Mouse (Mus musculus) embryonic facial prominence, embryonic 11.5 days (tissue): ENCODE results near the gene Otop2. TPM values are rescaled to one million over a fixed set of nuclear protein-coding genes. Genes with fewer than 3 reads are reported as not detected.

Experiments
- ATAC-seq: fragments of 200-750 bp; cut with Nextera tagmentation; replicated peaks from 2 replicates; pipeline ENCODE4 v1.8.0; 2017; ENCODE audit warnings: low read depth; ENCODE audit not compliant: insufficient number of reproducible peaks, low FRiP score, low TSS enrichment
- DNase-seq: peaks from one replicate; pipeline ENCODE4 v3.0.0-alpha.2; 2015; ENCODE audit warnings: low spot score
- H3K27ac ChIP-seq: fragments of 300-500 bp; sonication (generic); replicated peaks from 2 replicates; pipeline ENCODE4 v1.5.1; 2014; ENCODE audit warnings: mild to moderate bottlenecking, low read depth, low read length, control low read depth
- H3K27me3 ChIP-seq: fragments of 300-500 bp; sonication (generic); 2 replicates; pipeline ENCODE4 v1.6.1; 2014; ENCODE audit warnings: mild to moderate bottlenecking, low read length, moderate library complexity, mixed read lengths; ENCODE audit not compliant: control insufficient read depth, insufficient read depth
- H3K36me3 ChIP-seq: fragments of 300-500 bp; sonication (generic); replicated peaks from 2 replicates; pipeline ENCODE4 v1.6.1; 2014; ENCODE audit warnings: low read depth, mild to moderate bottlenecking, low read length, moderate library complexity, mixed read lengths; ENCODE audit not compliant: control insufficient read depth, insufficient read depth
- H3K4me1 ChIP-seq: fragments of 300-500 bp; sonication (generic); 2 replicates; pipeline ENCODE4 v1.6.1; 2014; ENCODE audit warnings: low read length, mixed read lengths; ENCODE audit not compliant: control insufficient read depth, insufficient read depth
- H3K4me2 ChIP-seq: fragments of 300-500 bp; sonication (generic); 2 replicates; pipeline ENCODE4 v1.6.1; 2014; ENCODE audit warnings: low read depth, mild to moderate bottlenecking, control low read depth, low read length, moderate library complexity
- H3K4me3 ChIP-seq: fragments of 300-500 bp; sonication (generic); 2 replicates; pipeline ENCODE4 v1.5.1; 2014; ENCODE audit warnings: low read depth, low read length, control low read depth
- H3K9ac ChIP-seq: fragments of 300-500 bp; sonication (generic); replicated peaks from 2 replicates; pipeline ENCODE4 v1.6.1; 2014; ENCODE audit warnings: mild to moderate bottlenecking, control low read depth, low read length
- H3K9me3 ChIP-seq: fragments of 300-500 bp; sonication (generic); replicated peaks from 2 replicates; pipeline ENCODE4 v1.6.1; 2016; ENCODE audit warnings: mild to moderate bottlenecking, low read length, inconsistent platforms, mixed read lengths; ENCODE audit not compliant: control insufficient read depth
- WGBS: fragments of 180-500 bp; shearing (Covaris S2); extraction: QIAGEN DNeasy Blood & Tissue Kit; methylation state at CpG from one replicate; pipeline ENCODE4 v1.1.7; 2014; 5-methylcytosine and 5-hydroxymethylcytosine counted together
- polyA plus RNA-seq: library from polyadenylated mRNA; unstranded; fragments of >200 nt; fragmentation: Nextera tagmentation; extraction: Ambion mirVana; gene quantifications from 2 replicates; pipeline ENCODE4 v1.2.1, GENCODE M21; 2014

Gene Otop2
- polyA plus RNA-seq, 1 experiment from 2014 or later, result not detected

- ATAC-seq (no peak), DNase-seq (no peak)
- H3K9ac ChIP-seq, result no peak overlapping the region
- no peak overlapping the region for H3K27ac ChIP-seq
- H3K4me2 ChIP-seq, result no peak overlapping the region
- 82% methylated on average over 6 of the region's 6 CpGs for WGBS
- H3K4me1 ChIP-seq, result no peaks in the 10 kb centered on the region; the same call in none of the 2 replicates
- H3K9me3 ChIP-seq, result no peaks in the 10 kb centered on the region
- H3K36me3 ChIP-seq, result no peaks in the 10 kb centered on the region
- no peaks in the 10 kb centered on the region for H3K27me3 ChIP-seq
- no peak overlapping the region for H3K4me3 ChIP-seq
Measured at GRCm38 (mm10) chr11:115278176-115278575, 28.8 kb upstream of the Otop2 start.

- no peak overlapping the region for H3K9ac ChIP-seq
- H3K9me3 ChIP-seq, result no peaks in the 10 kb centered on the region
- H3K27me3 ChIP-seq, result no peaks in the 10 kb centered on the region
- no peak overlapping the region for H3K4me2 ChIP-seq
- H3K27ac ChIP-seq, result no peak overlapping the region
- WGBS, result 77% methylated on average over 1 of the region's 1 CpGs
- H3K4me1 ChIP-seq, result no peaks in the 10 kb centered on the region; the same call in none of the 2 replicates
- no peaks in the 10 kb centered on the region for H3K36me3 ChIP-seq
- DNase-seq (no peak), ATAC-seq (no peak)
- H3K4me3 ChIP-seq, result no peak overlapping the region
Measured at GRCm38 (mm10) chr11:115279726-115280125, 27.2 kb upstream of the Otop2 start.

- 72% methylated on average over 8 of the region's 8 CpGs for WGBS
Measured at GRCm38 (mm10) chr11:115282295-115282694, 24.7 kb upstream of the Otop2 start.

DNA sequence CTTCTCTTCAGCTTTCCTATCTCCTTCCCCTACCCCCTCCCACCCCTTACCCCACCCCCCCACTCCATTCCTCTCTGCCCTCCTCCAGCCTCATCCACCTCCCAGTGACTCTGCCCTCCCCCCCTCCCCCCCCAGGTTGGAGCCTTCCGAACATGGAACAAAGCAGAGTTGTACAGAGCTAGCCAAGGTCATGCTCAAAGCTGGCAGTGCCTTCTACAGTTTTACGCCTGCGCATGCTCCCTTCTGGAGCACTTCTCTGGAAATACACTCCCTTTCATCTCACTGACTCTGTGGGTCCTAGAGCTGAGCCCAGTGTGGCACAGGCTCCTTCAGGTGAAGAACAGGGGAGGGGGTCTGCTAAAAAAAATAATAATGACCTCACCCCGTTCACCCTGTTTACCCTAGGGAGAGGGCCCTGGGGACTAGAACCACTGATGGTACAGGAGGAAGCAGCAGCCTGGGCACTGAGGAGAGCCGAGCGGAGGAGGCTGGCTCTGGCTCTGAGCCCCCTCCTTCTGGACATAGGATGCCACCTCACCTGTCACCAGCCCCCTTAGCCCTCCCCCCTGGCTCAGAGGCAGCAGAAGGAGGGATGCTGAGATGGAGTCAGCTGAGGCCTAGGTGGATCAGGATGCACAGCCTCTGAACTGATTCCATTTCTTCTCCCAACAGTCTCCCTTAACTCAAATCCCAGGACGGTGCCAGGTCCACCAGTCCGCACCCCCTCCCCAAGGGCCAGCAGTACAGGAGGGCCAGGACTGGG lies 24.1 kb upstream of the Otop2 start:
- H3K27me3 ChIP-seq, result no peaks in the 10 kb centered on the region
- H3K9me3 ChIP-seq, result no peaks in the 10 kb centered on the region
- WGBS, result 78% methylated on average over 8 of the region's 8 CpGs
- DNase-seq (no peak), ATAC-seq (no peak)
- no peaks in the 10 kb centered on the region for H3K4me1 ChIP-seq
- no peak overlapping the region for H3K27ac ChIP-seq
- no peak overlapping the region for H3K4me3 ChIP-seq
- H3K9ac ChIP-seq, result no peak overlapping the region
- no peaks in the 10 kb centered on the region for H3K36me3 ChIP-seq
- H3K4me2 ChIP-seq, result no peak overlapping the region

More at GRCm38 (mm10) chr11:115282295-115282694, 24.7 kb upstream of the Otop2 start:
- no peaks in the 10 kb centered on the region for H3K36me3 ChIP-seq
- no peak overlapping the region for H3K27ac ChIP-seq
- no peak overlapping the region for H3K4me2 ChIP-seq
- ATAC-seq (no peak), DNase-seq (no peak)
- H3K4me3 ChIP-seq, result no peak overlapping the region
- H3K9me3 ChIP-seq, result no peaks in the 10 kb centered on the region
- no peaks in the 10 kb centered on the region for H3K27me3 ChIP-seq
- no peaks in the 10 kb centered on the region for H3K4me1 ChIP-seq
- no peak overlapping the region for H3K9ac ChIP-seq

- Histone ChIP-seq H3K9ac (no peak overlapping the region), H3K36me3 (no peaks in the 10 kb centered on the region), H3K27me3 (no peaks in the 10 kb centered on the region), H3K4me1 (no peaks in the 10 kb centered on the region), H3K27ac (no peak overlapping the region), H3K9me3 (no peaks in the 10 kb centered on the region), H3K4me2 (no peak overlapping the region), H3K4me3 (no peak overlapping the region)
- DNase-seq (no peak), ATAC-seq (no peak)
- 77% methylated on average over 9 of the region's 9 CpGs for WGBS
Measured at GRCm38 (mm10) chr11:115283486-115283765, 23.5 kb upstream of the Otop2 start.

DNA sequence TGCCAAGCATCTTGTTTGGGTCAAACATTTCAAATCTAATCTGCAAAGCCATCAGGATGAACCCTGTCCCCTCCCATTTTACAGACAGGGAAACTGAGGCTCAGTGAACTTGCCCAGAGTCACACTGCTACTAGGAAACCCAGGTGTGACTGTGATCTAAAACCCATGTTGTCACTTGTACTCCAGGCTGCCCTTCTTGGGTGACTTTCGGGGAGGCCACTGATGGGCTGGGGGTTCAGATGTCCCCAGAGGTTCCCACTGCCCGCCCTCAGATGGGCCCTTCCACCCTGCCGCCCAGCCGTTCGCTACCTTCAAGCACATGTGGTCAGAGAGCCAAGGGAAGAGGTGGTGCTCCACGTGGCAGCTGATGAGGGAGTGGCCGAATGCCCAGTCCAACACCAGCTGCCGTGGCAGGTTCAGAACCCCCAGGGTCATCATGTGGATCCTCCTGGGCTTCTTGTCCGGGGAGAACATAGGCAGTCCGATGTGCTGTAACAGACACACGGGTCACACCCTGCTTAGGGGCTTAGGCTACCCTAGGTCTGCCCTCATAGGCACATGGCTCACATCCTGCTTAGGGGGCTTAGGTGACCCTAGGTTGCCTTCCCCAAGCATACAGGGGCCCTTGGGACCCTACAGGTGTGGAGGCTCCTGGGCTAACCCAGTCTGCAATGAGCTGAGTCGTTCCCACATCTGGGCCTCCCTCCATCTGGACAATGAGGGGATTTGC lies 22.9 kb upstream of the Otop2 start:
- ATAC-seq (no peak), DNase-seq (no peak)
- Histone ChIP-seq H3K27me3 (no peaks in the 10 kb centered on the region), H3K36me3 (no peaks in the 10 kb centered on the region), H3K9me3 (no peaks in the 10 kb centered on the region), H3K4me1 (no peaks in the 10 kb centered on the region), H3K4me3 (no peak overlapping the region), H3K27ac (no peak overlapping the region), H3K9ac (no peak overlapping the region), H3K4me2 (no peak overlapping the region)
- 87% methylated on average over 12 of the region's 12 CpGs for WGBS

DNA sequence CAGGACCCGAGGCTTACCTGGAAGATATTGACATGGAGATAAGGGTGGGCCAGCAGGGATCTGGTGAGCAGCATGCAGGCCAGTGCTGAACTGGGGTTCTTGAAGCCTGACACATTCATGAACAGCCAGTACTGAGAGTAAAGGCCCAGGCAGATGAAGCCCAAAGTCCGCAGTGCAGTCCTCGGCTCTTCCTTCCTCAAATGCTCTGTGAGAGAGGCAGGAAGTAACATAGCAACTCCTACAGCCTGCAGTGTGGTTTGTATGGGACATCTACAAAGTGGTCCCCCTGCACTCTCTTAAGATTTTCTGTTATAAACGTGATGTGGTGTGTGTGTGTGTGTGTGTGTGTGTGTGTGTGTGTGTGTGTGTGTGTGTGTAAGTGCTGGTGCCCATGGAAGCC lies 21.7 kb upstream of the Otop2 start:
- DNase-seq (no peak), ATAC-seq (no peak)
- Histone ChIP-seq H3K4me3 (no peak overlapping the region), H3K9ac (no peak overlapping the region), H3K27ac (no peak overlapping the region), H3K4me1 (no peaks in the 10 kb centered on the region), H3K36me3 (no peaks in the 10 kb centered on the region), H3K4me2 (no peak overlapping the region), H3K9me3 (no peaks in the 10 kb centered on the region), H3K27me3 (no peaks in the 10 kb centered on the region)
- 73% methylated on average over 4 of the region's 4 CpGs for WGBS

- Histone ChIP-seq H3K27me3 (no peaks in the 10 kb centered on the region), H3K27ac (no peak overlapping the region), H3K4me1 (no peaks in the 10 kb centered on the region), H3K9ac (no peak overlapping the region), H3K36me3 (no peaks in the 10 kb centered on the region), H3K4me3 (no peak overlapping the region), H3K4me2 (no peak overlapping the region), H3K9me3 (no peaks in the 10 kb centered on the region)
- DNase-seq, result no peak
- ATAC-seq, result no peak
- WGBS, result 75% methylated on average over 19 of the region's 19 CpGs
Measured at GRCm38 (mm10) chr11:115286201-115286993, 20.6 kb upstream of the Otop2 start.
